Mouse (Mus musculus) thymus, postnatal 14 days (tissue): ENCODE measurements at regions not wholly inside any gene's neighbourhood (a gene's known extent, or its start where the extent isn't known, plus 50 kb on each side); places are given as distances from the start of the nearest gene placed in this dataset.

Experiments used
- DNase-seq: peaks from one replicate; pipeline ENCODE4 v3.0.0; 2021

- DNase-seq = peak; percentile 80
Measured at GRCm38 (mm10) chr6:70714239-70714638, 77.8 kb downstream of the Rpia start.

GRCm38 (mm10) chr6:70713665-70714064, 78.4 kb downstream of the Rpia start:
- peak; percentile 16 for DNase-seq

- peak; percentile 24 for DNase-seq
Measured at GRCm38 (mm10) chr6:70713118-70713517, 78.9 kb downstream of the Rpia start.

GRCm38 (mm10) chr6:70709338-70710055, 82.5 kb downstream of the Rpia start:
- DNase-seq = peak; percentile 75

- DNase-seq = no peak
Measured at GRCm38 (mm10) chr6:70695596-70695995, 96.4 kb downstream of the Rpia start.
